Mouse (Mus musculus) liver, embryonic 13.5 days (tissue): ENCODE results near the gene Itpr2. TPM values are rescaled to one million over a fixed set of nuclear protein-coding genes. Genes with fewer than 3 reads are reported as not detected.

Source experiments
- ATAC-seq: fragments of 200-750 bp; cut with Nextera tagmentation; 2 replicates; pipeline ENCODE4 v1.8.0; 2017; ENCODE audit warnings: low read depth, mild to moderate bottlenecking, moderate number of reproducible peaks, moderate library complexity
- DNase-seq: peaks from one replicate; pipeline ENCODE4 v3.0.0; 2022
- H3K27ac ChIP-seq: fragments of 300-500 bp; sonication (generic); 2 replicates; pipeline ENCODE4 v1.5.1; 2015; ENCODE audit warnings: moderate library complexity, mild to moderate bottlenecking, inconsistent platforms
- H3K27me3 ChIP-seq: fragments of 300-500 bp; sonication (generic); 2 replicates; pipeline ENCODE4 v1.6.1; 2015; ENCODE audit warnings: mild to moderate bottlenecking, inconsistent platforms
- H3K36me3 ChIP-seq: fragments of 300-500 bp; sonication (generic); 2 replicates; pipeline ENCODE4 v1.6.1; 2015; ENCODE audit warnings: mild to moderate bottlenecking, inconsistent platforms
- H3K4me1 ChIP-seq: fragments of 300-500 bp; sonication (generic); replicated peaks from 2 replicates; pipeline ENCODE4 v1.6.1; 2015; ENCODE audit warnings: inconsistent platforms
- H3K4me2 ChIP-seq: fragments of 300-500 bp; sonication (generic); 2 replicates; pipeline ENCODE4 v1.6.1; 2015; ENCODE audit warnings: inconsistent platforms, mild to moderate bottlenecking, moderate library complexity
- H3K4me3 ChIP-seq: fragments of 300-500 bp; sonication (generic); replicated peaks from 2 replicates; pipeline ENCODE4 v1.5.1; 2015; ENCODE audit warnings: mild to moderate bottlenecking, inconsistent platforms
- H3K9ac ChIP-seq: fragments of 300-500 bp; sonication (generic); 2 replicates; pipeline ENCODE4 v1.6.1; 2015; ENCODE audit warnings: mild to moderate bottlenecking, inconsistent platforms
- H3K9me3 ChIP-seq: fragments of 300-500 bp; sonication (generic); replicated peaks from 2 replicates; pipeline ENCODE4 v1.6.1; 2016; ENCODE audit warnings: inconsistent platforms
- WGBS: fragments of 180-500 bp; shearing (Covaris S2); methylation state at CpG from one replicate; pipeline ENCODE4 v1.1.7; 2015; ENCODE audit not compliant: insufficient replicate concordance; 5-methylcytosine and 5-hydroxymethylcytosine counted together
- polyA plus RNA-seq: library from polyadenylated mRNA; unstranded; fragments of >200 nt; fragmentation: Nextera tagmentation; extraction: Ambion mirVana; gene quantifications from 2 replicates; pipeline ENCODE4 v1.2.1, GENCODE M21; 2015

Itpr2 gene
- 2.4 and 2.8 TPM in 2 replicates for polyA plus RNA-seq

DNA sequence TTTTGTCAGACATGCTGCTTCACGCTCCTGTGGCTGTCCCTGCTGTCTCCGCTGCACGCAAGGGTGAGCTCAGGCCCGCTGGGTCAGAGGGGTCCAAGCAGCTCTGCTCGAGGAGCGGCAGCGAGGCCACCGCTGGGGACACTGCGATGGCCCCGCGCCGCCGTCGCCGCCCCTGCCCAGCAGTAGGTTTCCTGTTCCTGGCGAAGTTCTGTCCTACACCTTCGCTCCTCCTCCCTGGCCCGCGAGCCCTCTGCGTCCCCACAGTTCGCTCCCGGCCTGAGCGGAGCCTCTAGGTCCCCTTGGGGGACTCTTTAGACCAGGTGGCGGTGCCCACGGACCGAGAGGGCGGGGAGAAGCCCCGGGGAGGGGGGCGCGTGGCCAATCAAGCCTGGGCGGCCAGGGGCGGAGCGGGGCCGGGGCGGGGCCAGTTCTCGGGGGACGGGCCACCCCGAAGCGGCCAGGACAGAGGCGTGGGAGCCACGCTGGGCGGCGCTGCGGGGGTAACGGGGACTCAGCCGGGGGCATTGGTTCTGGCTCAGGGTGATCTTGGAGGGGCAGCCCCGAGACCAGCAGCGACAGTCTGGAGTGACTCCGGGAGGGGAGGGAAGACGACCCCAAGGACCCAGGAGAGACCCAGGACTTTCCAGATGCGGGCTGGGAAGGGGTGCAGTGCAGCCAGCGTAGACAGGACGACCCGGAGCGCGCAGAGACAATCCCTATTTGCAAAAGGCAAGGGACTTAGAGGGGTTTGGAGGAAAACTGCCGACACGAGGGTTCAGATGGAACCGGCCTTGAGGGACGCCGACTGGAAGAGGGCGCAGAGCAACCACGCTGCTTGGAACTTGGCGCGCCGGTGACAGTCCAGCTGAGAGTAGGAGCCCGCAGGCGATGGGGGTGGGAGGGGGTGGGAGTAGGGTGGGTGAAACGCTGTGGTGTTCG lies at the start of gene Itpr2:
Gene Itpr2, minus strand, starts transcription at position 358 of the 939 bp plus-strand sequence.
- H3K36me3 ChIP-seq, result no peaks in the 10 kb centered on the region
- peak within 1 kb of the TSS; percentile 50 for H3K27ac ChIP-seq
- peak; percentile 71 for DNase-seq
- H3K9me3 ChIP-seq, result no peaks in the 10 kb centered on the region
- H3K9ac ChIP-seq, result peak within 1 kb of the TSS; percentile 66
- peaks cover 27% of the 10 kb centered on the region for H3K4me1 ChIP-seq
- peak within 1 kb of the TSS; percentile 65 for H3K4me3 ChIP-seq
- H3K4me2 ChIP-seq, result peak within 1 kb of the TSS; percentile 83
- ATAC-seq, result peak; percentile 91
- H3K27me3 ChIP-seq, result peaks cover 44% of the 10 kb centered on the region
- 1% methylated on average over 70 of the region's 70 CpGs for WGBS

- ATAC-seq (no peak), DNase-seq (no peak)
- no peaks in the 10 kb centered on the region for H3K9me3 ChIP-seq
- H3K4me3 ChIP-seq, result no peak overlapping the region
- no peaks in the 10 kb centered on the region for H3K27me3 ChIP-seq
- H3K27ac ChIP-seq, result no peak overlapping the region
- no peak overlapping the region for H3K4me2 ChIP-seq
- H3K4me1 ChIP-seq, result no peaks in the 10 kb centered on the region
- H3K9ac ChIP-seq, result no peak overlapping the region
- peaks cover 70% of the 10 kb centered on the region for H3K36me3 ChIP-seq
Observed at GRCm38 (mm10) chr6:146551326-146551725, 49.3 kb upstream of the Itpr2 start.

DNA sequence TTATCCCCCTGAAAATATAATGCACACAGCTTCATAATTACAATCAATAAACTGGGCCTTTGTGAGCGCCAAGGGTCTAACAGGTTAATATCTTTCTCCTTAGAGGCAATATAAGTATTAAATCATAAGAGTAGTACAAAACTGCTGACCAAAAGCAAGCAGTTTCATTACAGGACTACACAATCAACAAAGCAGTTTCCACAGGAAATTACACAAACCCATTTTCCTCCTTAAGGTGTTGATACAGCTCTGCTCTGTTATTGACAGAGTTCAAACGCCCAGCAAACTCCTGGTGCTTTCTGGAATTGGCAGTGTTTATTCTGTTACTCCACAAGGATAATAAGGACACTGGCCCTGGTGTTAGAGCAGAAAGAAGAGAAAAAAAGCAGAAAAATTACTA lies 48.4 kb upstream of the Itpr2 start:
- Histone ChIP-seq H3K4me3 (no peak overlapping the region), H3K9ac (no peak overlapping the region), H3K27me3 (no peaks in the 10 kb centered on the region), H3K27ac (no peak overlapping the region), H3K9me3 (no peaks in the 10 kb centered on the region), H3K36me3 (peaks cover 62% of the 10 kb centered on the region), H3K4me1 (no peaks in the 10 kb centered on the region), H3K4me2 (no peak overlapping the region)
- WGBS, result 77% methylated on average over 2 of the region's 2 CpGs
- ATAC-seq, result no peak
- DNase-seq, result no peak

- no peak for ATAC-seq
- Histone ChIP-seq H3K4me3 (no peak overlapping the region), H3K27me3 (no peaks in the 10 kb centered on the region), H3K27ac (no peak overlapping the region), H3K4me1 (no peaks in the 10 kb centered on the region), H3K36me3 (peaks cover 17% of the 10 kb centered on the region; the same call in 1 of the 2 replicates), H3K4me2 (no peak overlapping the region), H3K9ac (no peak overlapping the region), H3K9me3 (no peaks in the 10 kb centered on the region)
- DNase-seq, result no peak
- WGBS, result 64% methylated on average over 5 of the region's 5 CpGs
Observed at GRCm38 (mm10) chr6:146545289-146545865, 43.4 kb upstream of the Itpr2 start.

GRCm38 (mm10) chr6:146544622-146545021 lies 42.6 kb upstream of the Itpr2 start:
- peaks cover 11% of the 10 kb centered on the region; the same call in 1 of the 2 replicates for H3K36me3 ChIP-seq
- H3K4me3 ChIP-seq, result no peak overlapping the region
- H3K9me3 ChIP-seq, result no peaks in the 10 kb centered on the region
- no peak overlapping the region for H3K4me2 ChIP-seq
- no peaks in the 10 kb centered on the region for H3K27me3 ChIP-seq
- no peak overlapping the region for H3K9ac ChIP-seq
- H3K4me1 ChIP-seq, result no peaks in the 10 kb centered on the region
- no peak overlapping the region for H3K27ac ChIP-seq
- no peak for ATAC-seq
- WGBS, result 75% methylated on average over 1 of the region's 1 CpGs
- DNase-seq, result no peak

GRCm38 (mm10) chr6:146540386-146540785 lies 38.4 kb upstream of the Itpr2 start:
- ATAC-seq (no peak), DNase-seq (no peak)
- no peak overlapping the region for H3K4me3 ChIP-seq
- WGBS, result 50% methylated on average over 3 of the region's 3 CpGs
- no peaks in the 10 kb centered on the region for H3K4me1 ChIP-seq
- no peaks in the 10 kb centered on the region for H3K9me3 ChIP-seq
- H3K4me2 ChIP-seq, result no peak overlapping the region
- no peaks in the 10 kb centered on the region for H3K36me3 ChIP-seq
- no peak overlapping the region for H3K27ac ChIP-seq
- no peak overlapping the region for H3K9ac ChIP-seq
- H3K27me3 ChIP-seq, result no peaks in the 10 kb centered on the region

DNA sequence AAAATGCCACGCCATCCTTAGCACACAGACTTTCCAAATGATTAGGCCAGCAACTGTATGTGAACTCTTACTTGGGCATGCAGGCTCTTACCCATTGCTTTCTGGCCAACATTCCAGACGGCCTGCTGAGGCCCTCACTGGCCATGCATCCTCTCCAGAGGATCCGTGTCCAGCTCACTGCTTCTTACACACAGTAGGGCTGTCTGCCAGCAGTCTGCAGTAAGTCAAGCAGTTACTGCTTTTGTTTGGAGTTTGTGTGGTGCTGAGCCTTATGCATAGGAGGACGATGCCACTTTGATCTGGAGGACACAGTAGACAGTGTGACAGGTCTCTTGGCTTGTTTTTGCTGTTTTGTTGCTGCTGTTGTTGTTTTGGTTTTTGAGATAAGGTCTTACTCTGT lies 36.6 kb upstream of the Itpr2 start:
- Histone ChIP-seq H3K27ac (no peak overlapping the region), H3K27me3 (no peaks in the 10 kb centered on the region), H3K4me3 (no peak overlapping the region), H3K36me3 (no peaks in the 10 kb centered on the region), H3K4me2 (no peak overlapping the region), H3K9ac (no peak overlapping the region), H3K9me3 (no peaks in the 10 kb centered on the region), H3K4me1 (no peaks in the 10 kb centered on the region)
- no peak for ATAC-seq
- DNase-seq, result no peak
- WGBS, result 45% methylated on average over 4 of the region's 4 CpGs

DNA sequence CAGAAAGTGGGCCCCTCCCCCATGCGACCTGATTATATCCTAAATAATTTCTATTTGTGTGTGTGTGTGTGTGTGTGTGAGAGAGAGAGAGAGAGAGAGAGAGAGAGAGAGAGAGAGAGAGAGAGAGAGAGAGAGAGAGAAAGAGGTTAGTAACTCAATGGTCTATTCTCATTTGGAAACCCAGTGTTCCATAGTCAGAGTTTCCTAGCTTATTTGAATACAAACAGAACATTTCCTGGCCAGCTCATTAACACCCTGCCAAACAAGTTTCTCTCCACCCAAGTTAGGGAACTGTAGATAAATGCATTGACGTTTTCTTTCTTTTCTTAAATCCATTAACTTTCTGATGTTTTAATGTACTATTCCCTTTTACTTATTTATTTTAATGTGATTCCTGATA lies 36.0 kb upstream of the Itpr2 start:
- no peaks in the 10 kb centered on the region for H3K9me3 ChIP-seq
- DNase-seq (no peak), ATAC-seq (no peak)
- no peaks in the 10 kb centered on the region for H3K27me3 ChIP-seq
- H3K4me1 ChIP-seq, result no peaks in the 10 kb centered on the region
- WGBS, result 41% methylated on average over 2 of the region's 2 CpGs
- no peak overlapping the region for H3K4me2 ChIP-seq
- no peak overlapping the region for H3K9ac ChIP-seq
- no peak overlapping the region for H3K4me3 ChIP-seq
- H3K36me3 ChIP-seq, result no peaks in the 10 kb centered on the region
- H3K27ac ChIP-seq, result no peak overlapping the region

DNA sequence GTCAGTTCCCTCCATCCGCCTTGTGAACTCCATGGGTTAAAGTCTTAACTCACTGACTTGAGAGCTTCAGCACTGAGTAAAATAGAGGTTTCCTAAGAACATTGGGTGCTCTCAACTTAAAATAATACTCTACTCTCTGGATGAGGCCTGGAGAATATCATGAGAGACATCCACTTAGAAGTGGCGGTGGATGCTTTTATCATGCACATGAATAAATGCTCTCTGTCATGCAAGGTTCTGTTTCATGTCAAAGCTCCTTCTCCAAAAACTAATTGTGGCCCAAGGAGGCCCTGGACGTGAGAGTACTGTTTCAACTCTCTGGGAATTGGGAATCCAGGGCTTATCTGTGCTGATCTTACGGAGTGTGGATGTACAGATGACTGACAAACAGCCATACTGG lies 35.1 kb upstream of the Itpr2 start:
- Histone ChIP-seq H3K9ac (no peak overlapping the region), H3K4me2 (no peak overlapping the region), H3K9me3 (no peaks in the 10 kb centered on the region), H3K4me1 (no peaks in the 10 kb centered on the region), H3K36me3 (no peaks in the 10 kb centered on the region), H3K27me3 (no peaks in the 10 kb centered on the region), H3K27ac (no peak overlapping the region), H3K4me3 (no peak overlapping the region)
- ATAC-seq (no peak), DNase-seq (no peak)
- WGBS, result 76% methylated on average over 4 of the region's 4 CpGs

GRCm38 (mm10) chr6:146535501-146535900 lies 33.5 kb upstream of the Itpr2 start:
- H3K9me3 ChIP-seq, result no peaks in the 10 kb centered on the region
- 73% methylated on average over 5 of the region's 5 CpGs for WGBS
- H3K4me1 ChIP-seq, result no peaks in the 10 kb centered on the region
- no peaks in the 10 kb centered on the region for H3K27me3 ChIP-seq
- no peak overlapping the region for H3K9ac ChIP-seq
- ATAC-seq (no peak), DNase-seq (no peak)
- no peak overlapping the region for H3K4me2 ChIP-seq
- no peak overlapping the region for H3K4me3 ChIP-seq
- H3K27ac ChIP-seq, result no peak overlapping the region
- H3K36me3 ChIP-seq, result no peaks in the 10 kb centered on the region

DNA sequence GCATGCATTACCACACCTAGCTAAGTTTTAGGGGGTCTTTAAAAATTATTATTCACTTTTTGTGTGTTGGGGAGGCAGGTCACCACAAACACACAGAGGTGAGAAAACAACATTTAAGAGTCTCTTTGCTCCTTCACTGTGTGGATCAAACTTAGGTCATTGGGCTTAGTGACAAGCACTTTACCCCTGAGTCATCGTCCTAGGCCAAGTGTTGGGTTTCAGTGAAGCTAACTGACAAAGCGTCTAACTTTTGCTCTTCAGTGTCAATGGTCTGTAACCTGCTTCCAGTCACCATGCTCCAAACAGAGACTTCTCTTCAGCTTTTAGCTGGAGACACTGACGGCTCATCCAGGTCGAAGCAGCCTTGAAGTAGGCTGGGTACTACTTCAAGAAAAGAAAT lies 31.1 kb upstream of the Itpr2 start:
- H3K9ac ChIP-seq, result no peak overlapping the region
- H3K4me3 ChIP-seq, result no peak overlapping the region
- DNase-seq, result no peak
- H3K27me3 ChIP-seq, result no peaks in the 10 kb centered on the region
- 58% methylated on average over 4 of the region's 4 CpGs for WGBS
- no peak for ATAC-seq
- H3K4me1 ChIP-seq, result no peaks in the 10 kb centered on the region
- H3K9me3 ChIP-seq, result no peaks in the 10 kb centered on the region
- no peaks in the 10 kb centered on the region for H3K36me3 ChIP-seq
- no peak overlapping the region for H3K4me2 ChIP-seq
- no peak overlapping the region for H3K27ac ChIP-seq

DNA sequence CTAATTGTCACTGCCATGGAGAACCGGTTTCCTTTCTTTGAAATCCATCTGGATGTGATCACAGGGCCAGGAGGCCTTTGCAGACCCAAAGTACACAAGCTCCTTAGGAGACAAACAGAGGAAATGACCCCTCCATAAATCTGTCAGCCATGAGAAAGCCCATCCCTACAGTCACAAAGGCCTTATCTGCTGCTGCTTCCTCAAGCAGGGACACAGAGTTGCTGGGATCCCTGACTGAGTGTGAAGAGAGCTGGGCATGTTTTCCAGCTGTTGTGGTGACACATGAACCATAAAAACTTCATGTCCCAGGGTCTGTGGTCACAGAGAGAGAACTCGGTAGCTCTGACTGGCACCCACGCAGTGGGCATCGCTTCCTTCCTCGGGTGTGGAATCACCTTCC lies 28.7 kb upstream of the Itpr2 start:
- Histone ChIP-seq H3K36me3 (no peaks in the 10 kb centered on the region), H3K4me3 (no peak overlapping the region), H3K4me1 (no peaks in the 10 kb centered on the region), H3K4me2 (no peak overlapping the region), H3K27ac (no peak overlapping the region), H3K27me3 (no peaks in the 10 kb centered on the region), H3K9me3 (no peaks in the 10 kb centered on the region), H3K9ac (no peak overlapping the region)
- DNase-seq (no peak), ATAC-seq (no peak)
- WGBS, result 29% methylated on average over 5 of the region's 5 CpGs
